Mouse (Mus musculus) gastrocnemius, postnatal 4 days (tissue): Measurements from ENCODE around the gene Dlgap4. TPM values are rescaled to one million over a fixed set of nuclear protein-coding genes. Genes with fewer than 3 reads are reported as not detected.
"Not testable (repeated sequence)": the region's sequence is repeated elsewhere in the genome, so short reads cannot be mapped to it uniquely, and the experiment has no call there.

Experiments used
- DNase-seq, 2 experiments: peaks; one replicate each; pipeline ENCODE4 v3.0.0; 2021 to 2022; ENCODE audit warnings: low spot score in 2 of 2, mixed read lengths in 2 of 2
- total RNA-seq, 2 experiments: library from RNA; stranded (reverse); gene quantifications; 2 replicates each; pipeline ENCODE4 v1.2.3; 2021

Gene Dlgap4
- total RNA-seq, 2 experiments from 2014 or later, result 81.1 to 93.7 TPM

GRCm38 (mm10) chr2:156773470-156773869 lies 160.0 kb downstream of the Dlgap4 start:
- no peak for DNase-seq

GRCm38 (mm10) chr2:156774035-156774737 lies 160.7 kb downstream of the Dlgap4 start:
- no peak for DNase-seq

GRCm38 (mm10) chr2:156774738-156775454 lies 161.4 kb downstream of the Dlgap4 start, which contains the start of gene Myl9:
Gene Myl9 (plus strand): TSS chr2:156775420.
- peak in 1 of 2 experiments; percentile 74 for DNase-seq

GRCm38 (mm10) chr2:156775455-156776435 lies 162.2 kb downstream of the Dlgap4 start:
- DNase-seq, result no peak

GRCm38 (mm10) chr2:156776907-156777306 lies 163.4 kb downstream of the Dlgap4 start:
- DNase-seq, result no peak

GRCm38 (mm10) chr2:156777326-156778004 lies 164.0 kb downstream of the Dlgap4 start:
- DNase-seq, result no peak

- no peak for DNase-seq
Observed at GRCm38 (mm10) chr2:156778571-156778970, 165.1 kb downstream of the Dlgap4 start.

GRCm38 (mm10) chr2:156779036-156779435 lies 165.5 kb downstream of the Dlgap4 start:
- no peak for DNase-seq

GRCm38 (mm10) chr2:156779488-156779887 lies 166.0 kb downstream of the Dlgap4 start:
- DNase-seq, result no peak

- DNase-seq, result no peak
Observed at GRCm38 (mm10) chr2:156780129-156780528, 166.6 kb downstream of the Dlgap4 start.

- DNase-seq, result no peak
Observed at GRCm38 (mm10) chr2:156780752-156781151, 167.2 kb downstream of the Dlgap4 start.

GRCm38 (mm10) chr2:156781281-156781680 lies 167.8 kb downstream of the Dlgap4 start:
- DNase-seq, result no peak

GRCm38 (mm10) chr2:156781836-156782480 lies 168.5 kb downstream of the Dlgap4 start:
- DNase-seq, result no peak

GRCm38 (mm10) chr2:156782481-156783348 lies 169.2 kb downstream of the Dlgap4 start:
- DNase-seq, result no peak

- no peak for DNase-seq
Observed at GRCm38 (mm10) chr2:156783349-156783728, 169.8 kb downstream of the Dlgap4 start.

GRCm38 (mm10) chr2:156784016-156784585 lies 170.6 kb downstream of the Dlgap4 start:
- DNase-seq, result no peak

GRCm38 (mm10) chr2:156784891-156785290 lies 171.4 kb downstream of the Dlgap4 start:
- DNase-seq, result no peak

- DNase-seq, result not testable (repeated sequence)
Observed at GRCm38 (mm10) chr2:156786369-156786768, 172.9 kb downstream of the Dlgap4 start.
